Mouse (Mus musculus) heart, postnatal 25 days (tissue): Measurements from ENCODE around the gene Rnf39. TPM values are rescaled to one million over a fixed set of nuclear protein-coding genes. Genes with fewer than 3 reads are reported as not detected.
"Not testable (repeated sequence)": the region's sequence is repeated elsewhere in the genome, so short reads cannot be mapped to it uniquely, and the experiment has no call there.

Source experiments
- DNase-seq: peaks from one replicate; pipeline ENCODE4 v3.0.0; 2022; ENCODE audit warnings: low spot score
- intact Hi-C: fragments of 180-260 bp; cut with DNase I; formaldehyde crosslinking; loops from one replicate; pipeline ENCODE4 v1.15.1; 2025
- total RNA-seq, 2 experiments: library from RNA; stranded (reverse); gene quantifications; 2 replicates each; pipeline ENCODE4 v1.2.3; 2021

Rnf39 gene
- total RNA-seq, 2 experiments from 2014 or later = 0.36 to 1.1 TPM

GRCm38 (mm10) chr17:36972791-36973190 is 30.1 kb downstream of the Rnf39 start:
- intact Hi-C loops = no loop called here
- DNase-seq = no peak

DNA sequence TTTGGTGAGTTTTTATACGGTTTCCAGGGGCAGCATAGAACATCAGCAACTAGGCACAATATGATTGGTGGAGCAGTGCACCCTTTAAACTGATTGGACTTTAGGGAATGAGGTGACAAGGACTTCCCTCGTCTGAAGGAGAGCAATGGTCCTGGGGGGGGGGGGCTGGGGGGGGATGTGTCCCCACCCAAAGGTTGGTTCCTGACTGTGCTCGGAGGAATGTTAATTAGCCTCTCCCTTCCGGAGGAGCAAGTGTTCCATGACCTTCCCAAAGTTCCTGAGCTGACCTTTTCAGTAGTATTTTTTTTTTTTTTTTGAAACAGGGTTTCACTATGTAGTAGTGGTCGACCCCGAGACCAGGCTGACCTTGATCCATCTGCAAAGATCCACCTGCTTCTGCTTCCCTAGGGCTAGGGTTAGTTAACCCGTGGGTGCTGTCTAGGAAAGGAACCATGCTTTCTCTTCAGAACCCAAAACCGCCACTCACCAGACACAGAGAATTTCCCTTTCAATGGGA is 30.6 kb downstream of the Rnf39 start:
- intact Hi-C loops = no loop called here
- no peak for DNase-seq

DNA sequence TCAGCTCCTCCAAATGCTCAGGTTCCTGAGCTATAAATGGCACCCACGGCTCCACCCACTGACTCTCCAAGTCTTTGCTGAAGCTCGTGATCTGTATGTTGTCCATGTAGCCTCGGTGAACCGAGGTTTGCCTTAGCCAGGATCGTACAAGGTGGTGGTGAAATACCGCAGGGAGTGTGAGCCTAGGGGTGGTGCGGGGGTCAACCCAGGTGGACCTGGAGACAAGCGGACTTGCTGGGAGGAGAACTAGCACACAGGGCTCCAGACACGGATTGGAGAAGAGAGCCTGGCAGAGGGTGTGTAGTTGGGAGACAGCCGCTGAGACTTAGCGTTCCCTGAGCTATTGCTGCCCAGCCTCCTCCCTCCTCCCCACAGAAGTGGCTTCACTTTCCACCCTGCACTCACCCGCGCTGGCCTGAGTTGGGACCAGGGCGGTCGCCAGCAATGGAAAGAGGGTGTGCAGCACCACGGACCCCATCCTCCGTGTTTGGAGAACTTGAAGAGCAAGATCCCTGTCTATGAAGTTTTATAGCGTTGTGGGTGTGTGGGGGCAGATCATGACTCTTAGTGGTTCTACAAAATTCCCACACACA is 38.6 kb downstream of the Rnf39 start, which contains the start of gene 2410137M14Rik:
TSS of gene 2410137M14Rik (minus strand) at position 17 of the 593 bp plus-strand sequence.
- no peak for DNase-seq
- intact Hi-C loops = no loop called here

- intact Hi-C loops = no loop called here
- no peak for DNase-seq
These were observed 39.1 kb downstream of the Rnf39 start for GRCm38 (mm10) chr17:36981845-36982244.

DNA sequence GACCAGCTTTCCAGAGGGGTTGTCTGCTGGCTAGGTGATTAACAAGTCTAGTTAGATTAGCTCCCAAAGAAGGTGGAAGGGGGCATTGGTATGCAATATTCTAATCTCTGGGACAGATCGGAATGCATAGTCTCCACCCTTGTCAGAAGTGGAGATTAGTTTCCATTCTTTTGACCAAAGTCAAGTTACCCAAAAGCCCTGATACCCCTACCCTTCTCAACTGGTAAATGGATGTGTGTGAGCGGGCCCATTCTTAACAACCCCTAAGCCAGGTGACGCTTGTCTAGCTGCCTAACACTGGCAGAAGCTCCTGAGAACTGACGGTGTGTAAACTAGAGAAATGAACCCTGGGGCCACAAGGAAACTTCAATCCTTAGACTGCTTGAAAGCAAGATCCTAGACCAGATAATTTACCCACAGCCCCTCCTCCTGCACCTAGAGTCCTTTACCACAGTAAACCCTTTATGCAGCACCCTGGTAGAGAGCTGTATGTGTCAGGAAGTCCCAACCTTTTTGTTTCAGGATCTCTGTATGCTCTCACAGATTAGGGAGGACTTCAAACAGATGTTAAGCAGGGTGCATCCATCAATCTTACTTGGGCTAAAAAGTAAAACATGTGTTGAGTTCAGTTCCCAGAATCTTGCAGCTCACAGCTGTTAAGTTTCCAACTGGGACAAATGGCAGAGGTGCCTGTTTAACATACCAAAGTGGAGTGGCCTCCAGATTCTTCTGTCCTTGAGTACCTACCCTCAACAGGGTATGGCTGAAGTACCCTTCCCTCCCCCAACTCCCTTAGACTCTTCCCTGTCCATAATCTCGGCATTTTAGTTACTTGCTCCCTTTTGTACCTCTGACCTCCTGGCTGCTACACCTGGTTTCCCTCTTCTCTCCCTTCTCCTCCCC is 39.8 kb downstream of the Rnf39 start:
- no peak for DNase-seq
- intact Hi-C loops = no loop called here

DNA sequence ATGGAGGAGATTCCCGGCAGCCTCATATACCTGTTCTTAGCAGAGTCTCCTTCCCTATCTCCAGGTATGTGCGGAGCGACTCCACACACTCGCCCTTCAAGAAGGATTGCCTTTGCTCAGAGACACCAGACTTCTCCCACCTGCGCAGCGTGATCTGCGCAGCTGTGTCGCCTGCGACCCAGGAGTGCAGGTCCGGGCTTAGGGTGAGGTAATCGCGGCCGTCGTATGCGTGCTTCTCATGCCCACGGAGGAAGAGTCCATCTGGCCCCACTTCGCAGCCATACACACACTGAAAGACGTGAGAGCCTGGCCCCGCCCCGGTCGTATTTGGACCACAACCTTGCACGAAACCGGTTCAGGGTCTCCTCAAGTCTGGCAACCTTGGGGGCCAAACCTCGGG is 45.8 kb downstream of the Rnf39 start:
- no peak for DNase-seq
- intact Hi-C loops = no loop called here

DNA sequence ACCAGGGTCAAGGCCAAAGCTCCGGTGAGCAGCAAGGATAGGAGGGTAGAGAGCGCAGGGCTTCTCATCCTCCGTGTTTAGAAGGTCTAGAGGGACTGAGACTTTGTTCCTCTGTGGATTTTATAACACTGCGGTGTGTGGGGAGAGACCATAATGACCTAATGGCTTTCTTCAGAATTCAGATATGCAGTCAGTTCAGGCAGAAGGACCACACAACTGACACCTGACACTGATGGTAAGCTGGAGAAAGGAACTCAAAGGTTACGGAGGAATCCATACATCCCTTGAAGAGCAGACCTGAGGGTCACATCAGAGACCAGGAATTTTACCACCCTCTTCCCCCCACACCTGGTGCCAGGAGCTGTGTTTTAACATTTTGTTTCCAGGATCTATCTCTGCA is 46.7 kb downstream of the Rnf39 start, which contains the start of gene H2-M5:
TSS of gene H2-M5 (minus strand) at position 101 of the 400 bp plus-strand sequence.
- intact Hi-C loops = no loop called here
- DNase-seq = no peak

DNA sequence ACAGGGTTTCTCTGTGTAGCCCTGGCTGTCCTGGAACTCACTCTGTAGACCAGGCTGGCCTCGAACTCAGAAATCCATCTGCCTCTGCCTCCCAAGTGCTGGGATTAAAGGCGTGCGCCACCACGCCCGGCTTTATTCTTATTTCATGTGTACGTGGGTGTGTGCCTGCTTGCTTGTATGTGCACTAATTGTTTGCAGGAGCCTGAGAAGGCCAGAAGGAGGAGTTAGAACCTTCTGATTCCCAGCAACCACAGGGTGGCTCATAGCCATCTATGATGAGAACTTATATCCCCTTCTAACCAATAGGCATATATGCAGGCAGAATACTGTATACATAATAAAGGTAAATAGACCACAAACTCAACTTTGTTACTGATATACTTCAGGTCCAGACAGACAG is 47.9 kb downstream of the Rnf39 start:
- DNase-seq, intact Hi-C loops: not testable (repeated sequence)

DNA sequence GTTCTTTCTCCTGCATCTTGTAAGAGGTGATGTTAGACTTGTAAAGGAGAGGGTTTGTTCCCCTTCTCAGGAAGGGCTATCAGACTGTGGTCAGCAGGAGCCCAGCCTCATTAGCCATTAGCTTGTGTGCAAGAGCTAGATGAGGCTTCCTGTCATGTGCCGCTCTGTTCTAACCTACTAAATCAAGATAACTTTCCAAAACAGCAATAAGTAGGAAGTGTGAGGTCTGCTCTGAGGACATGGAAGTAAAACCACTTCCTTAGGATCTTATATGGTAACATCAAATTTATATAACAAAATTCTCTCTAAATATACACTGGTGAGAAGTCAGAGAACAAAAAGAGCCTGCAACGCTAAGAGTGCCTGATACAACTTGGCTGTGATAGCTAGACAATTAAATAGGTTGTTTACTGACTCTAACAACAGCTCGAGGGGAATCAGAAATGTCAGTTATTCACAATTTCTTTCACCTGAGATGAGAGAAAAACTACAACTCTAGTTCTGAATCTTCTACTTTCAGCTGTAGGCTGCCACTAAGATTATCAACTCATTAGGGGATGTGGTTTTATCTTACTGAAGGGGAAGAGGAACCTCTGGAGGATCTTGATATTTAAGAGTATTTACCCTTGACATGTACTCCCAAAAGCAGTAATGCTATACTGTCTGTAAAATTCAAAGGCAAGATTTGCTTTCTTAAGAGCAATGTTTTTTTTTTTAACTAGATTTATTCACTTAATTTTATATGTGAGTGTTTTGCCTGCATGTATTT is 49.8 kb downstream of the Rnf39 start:
- intact Hi-C loops = no loop called here
- no peak for DNase-seq

DNA sequence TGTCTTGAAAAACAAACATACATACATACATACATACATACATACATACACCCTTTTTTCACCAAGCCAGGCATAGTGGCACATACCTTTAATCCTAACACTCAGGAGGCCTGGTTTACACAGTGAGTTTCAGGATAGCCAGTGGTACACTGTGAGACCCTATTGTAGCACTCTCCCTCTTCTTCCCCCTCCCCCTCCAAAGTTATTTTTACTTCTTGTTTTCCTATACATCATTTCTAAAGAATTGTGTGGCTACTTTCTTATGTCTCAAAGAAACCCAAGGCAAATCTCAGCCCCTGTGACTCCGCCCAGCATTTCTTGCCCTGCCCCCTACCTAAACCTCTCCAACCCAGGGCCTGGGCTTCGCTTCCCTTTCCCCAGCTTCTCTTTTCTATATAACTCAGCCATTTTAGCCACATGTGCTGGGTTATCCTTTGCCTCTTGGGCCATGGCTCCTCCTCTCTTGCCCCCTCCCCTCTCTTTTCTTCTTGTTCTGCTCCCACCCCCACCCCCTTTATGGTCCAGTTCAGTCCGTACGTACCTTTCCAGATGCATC is 51.1 kb downstream of the Rnf39 start:
- DNase-seq = no peak
- intact Hi-C loops = no loop called here

GRCm38 (mm10) chr17:36994528-36994927 is 51.8 kb downstream of the Rnf39 start:
- no peak for DNase-seq
- intact Hi-C loops = no loop called here

GRCm38 (mm10) chr17:36995448-36995847 is 52.7 kb downstream of the Rnf39 start:
- intact Hi-C loops = no loop called here
- no peak for DNase-seq

DNA sequence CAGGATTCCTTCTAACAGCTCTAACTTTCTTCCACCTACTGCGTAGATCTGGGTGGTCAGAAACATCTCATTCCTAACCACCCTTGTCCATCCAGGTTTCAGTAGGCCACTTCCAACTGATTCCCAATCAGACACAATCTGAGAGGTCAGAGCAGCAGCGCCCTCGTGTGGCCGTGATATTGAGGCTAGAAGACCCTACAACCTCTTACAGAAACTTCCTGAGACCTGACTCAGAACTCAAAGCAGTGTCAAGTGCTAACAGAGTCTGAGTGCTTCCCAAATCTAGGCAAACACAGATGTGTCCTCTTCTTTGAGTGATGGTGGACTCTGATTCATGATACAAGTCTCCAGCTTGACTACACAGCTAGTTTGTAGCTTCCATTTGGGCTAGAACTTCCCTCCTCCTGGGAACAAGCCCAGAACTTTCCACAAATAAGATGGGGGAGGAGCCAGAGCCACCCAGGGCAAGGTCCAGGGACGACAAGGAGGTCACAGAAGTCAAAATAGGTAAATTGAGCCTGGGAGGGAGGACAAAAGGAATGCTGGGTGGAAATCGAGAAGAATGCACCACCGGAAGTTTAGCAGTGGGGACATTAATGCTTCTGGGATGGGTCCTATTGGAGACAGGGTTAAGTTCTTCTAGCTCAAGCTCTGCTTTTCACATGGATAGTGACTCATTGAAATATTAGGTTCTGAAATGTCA is 54.5 kb downstream of the Rnf39 start:
- intact Hi-C loops = loop anchor here (1.0 kb wide), 1 partner anchor 82 kb away; no protein-coding TSS in a partner anchor

More for the DNA sequence above, 54.5 kb downstream of the Rnf39 start:
- DNase-seq = peak; percentile 35

Other genes starting within 250 kb of the Rnf39 start
- not detected for gene H2-M10.5, start 170.0 kb upstream of the Rnf39 start, total RNA-seq
- not detected for gene H2-M10.6, start 130.7 kb upstream of the Rnf39 start, total RNA-seq
- 10 to 100 TPM; 19.4 to 20.5 TPM for gene Trim26, start 105.8 kb upstream of the Rnf39 start, total RNA-seq
- not detected for gene Trim15, start 75.7 kb upstream of the Rnf39 start, total RNA-seq
- 1 to 10 TPM; 1.2 TPM for gene Trim10, start 73.3 kb upstream of the Rnf39 start, total RNA-seq
- gene Trim40, start 52.8 kb upstream of the Rnf39 start, total RNA-seq = not detected
- gene Trim31, start 44.8 kb upstream of the Rnf39 start, total RNA-seq = not detected
- gene Ppp1r11, start 8.8 kb downstream of the Rnf39 start, total RNA-seq = 10 to 100 TPM; 87.4 to 92.9 TPM
- 10 to 100 TPM; 25.9 to 27.4 TPM for gene Znrd1, start 15.6 kb downstream of the Rnf39 start, total RNA-seq
- 10 to 100 TPM; 11.2 to 14.7 TPM for gene Znrd1as, start 15.7 kb downstream of the Rnf39 start, total RNA-seq
- gene 2410137M14Rik, start 38.3 kb downstream of the Rnf39 start, total RNA-seq = under 1 TPM; 0.49 to 0.61 TPM
- not detected for gene H2-M5, start 46.6 kb downstream of the Rnf39 start, total RNA-seq
- gene Zfp57, start 58.2 kb downstream of the Rnf39 start, total RNA-seq = 1 to 10 TPM; 1.6 to 2.9 TPM
- not detected for gene Mog, start 80.5 kb downstream of the Rnf39 start, total RNA-seq
- 1 to 10 TPM; 6.9 to 7.4 TPM for gene Gabbr1, start 103.0 kb downstream of the Rnf39 start, total RNA-seq
- not detected for gene Olfr90, start 145.6 kb downstream of the Rnf39 start, total RNA-seq
- gene Olfr91, start 155.4 kb downstream of the Rnf39 start, total RNA-seq = not detected
- not detected for gene Olfr92, start 177.2 kb downstream of the Rnf39 start, total RNA-seq
- gene Olfr93, start 218.6 kb downstream of the Rnf39 start, total RNA-seq = not detected